Mouse (Mus musculus) hindbrain, embryonic 14.5 days (tissue): ENCODE data around the gene Cpeb3. TPM values are rescaled to one million over a fixed set of nuclear protein-coding genes. Genes with fewer than 3 reads are reported as not detected.

Source experiments
- ATAC-seq: fragments of 200-750 bp; cut with Nextera tagmentation; 2 replicates; pipeline ENCODE4 v1.8.0; 2017; ENCODE audit warnings: moderate number of reproducible peaks, mild to moderate bottlenecking, moderate TSS enrichment, moderate library complexity; ENCODE audit not compliant: low FRiP score
- DNase-seq: peaks from one replicate; pipeline ENCODE4 v3.0.0-alpha.2; 2015; ENCODE audit warnings: low spot score
- H3K27ac ChIP-seq: fragments of 300-500 bp; sonication (generic); 2 replicates; pipeline ENCODE4 v1.5.1; 2014; ENCODE audit warnings: mild to moderate bottlenecking, moderate library complexity
- H3K27me3 ChIP-seq: fragments of 300-500 bp; sonication (generic); 2 replicates; pipeline ENCODE4 v1.6.1; 2014; ENCODE audit warnings: mild to moderate bottlenecking, low read length, mixed read lengths; ENCODE audit not compliant: control insufficient read depth, insufficient read depth
- H3K36me3 ChIP-seq: fragments of 300-500 bp; sonication (generic); replicated peaks from 2 replicates; pipeline ENCODE4 v1.6.1; 2014; ENCODE audit not compliant: control insufficient read depth, insufficient read depth
- H3K4me1 ChIP-seq: fragments of 300-500 bp; sonication (generic); replicated peaks from 2 replicates; pipeline ENCODE4 v1.6.1; 2014; ENCODE audit warnings: antibody characterized with exemption, low read length, mixed read lengths; ENCODE audit not compliant: control insufficient read depth, insufficient read depth
- H3K4me2 ChIP-seq: fragments of 300-500 bp; sonication (generic); replicated peaks from 2 replicates; pipeline ENCODE4 v1.6.1; 2014; ENCODE audit warnings: mild to moderate bottlenecking, moderate library complexity
- H3K4me3 ChIP-seq: fragments of 300-500 bp; sonication (generic); replicated peaks from 2 replicates; pipeline ENCODE4 v1.5.1; 2014; ENCODE audit warnings: mild to moderate bottlenecking, low read length
- H3K9ac ChIP-seq: fragments of 300-500 bp; sonication (generic); 2 replicates; pipeline ENCODE4 v1.6.1; 2014
- H3K9me3 ChIP-seq: fragments of 300-500 bp; sonication (generic); 2 replicates; pipeline ENCODE4 v1.6.1; 2016; ENCODE audit warnings: low read length; ENCODE audit not compliant: control insufficient read depth
- WGBS: fragments of 180-500 bp; shearing (Covaris S2); extraction: QIAGEN DNeasy Blood & Tissue Kit; methylation state at CpG from one replicate; pipeline ENCODE4 v1.1.7; 2014; 5-methylcytosine and 5-hydroxymethylcytosine counted together
- polyA plus RNA-seq: library from polyadenylated mRNA; unstranded; fragments of >200 nt; fragmentation: Nextera tagmentation; extraction: Ambion mirVana; gene quantifications from 2 replicates; pipeline ENCODE4 v1.2.1, GENCODE M21; 2014

Cpeb3 gene
- polyA plus RNA-seq, 1 experiment from 2014 or later, result 10.8 TPM

DNA sequence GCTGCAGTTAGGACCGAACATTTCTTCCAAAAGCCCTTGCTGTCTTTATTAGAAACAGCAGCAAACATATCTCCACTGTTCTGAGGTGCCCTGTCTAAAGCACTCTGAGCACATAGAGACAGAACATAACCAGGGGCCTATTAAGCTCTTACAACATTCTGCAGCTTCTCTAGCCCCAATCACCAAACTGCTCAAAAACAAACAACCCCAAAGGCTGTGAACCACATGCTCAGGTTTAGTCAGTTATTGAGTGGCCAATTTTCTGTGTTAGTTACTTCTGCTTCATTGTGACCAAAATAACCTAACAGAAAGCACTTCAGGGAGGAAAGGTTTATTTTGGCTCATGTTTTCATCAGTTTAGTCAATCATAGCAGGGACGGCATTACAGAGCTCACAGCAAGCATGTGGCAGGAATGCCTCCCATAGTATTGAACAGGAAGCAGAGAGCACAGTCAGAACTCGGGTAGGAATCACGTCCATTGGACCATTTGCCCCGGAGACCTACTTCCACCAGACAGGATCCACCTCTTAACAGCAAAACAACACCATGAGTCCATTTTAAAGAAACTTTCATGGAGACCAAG lies 15.8 kb downstream of the Cpeb3 start:
- Histone ChIP-seq H3K9me3 (no peaks in the 10 kb centered on the region), H3K4me3 (no peak overlapping the region)

DNA sequence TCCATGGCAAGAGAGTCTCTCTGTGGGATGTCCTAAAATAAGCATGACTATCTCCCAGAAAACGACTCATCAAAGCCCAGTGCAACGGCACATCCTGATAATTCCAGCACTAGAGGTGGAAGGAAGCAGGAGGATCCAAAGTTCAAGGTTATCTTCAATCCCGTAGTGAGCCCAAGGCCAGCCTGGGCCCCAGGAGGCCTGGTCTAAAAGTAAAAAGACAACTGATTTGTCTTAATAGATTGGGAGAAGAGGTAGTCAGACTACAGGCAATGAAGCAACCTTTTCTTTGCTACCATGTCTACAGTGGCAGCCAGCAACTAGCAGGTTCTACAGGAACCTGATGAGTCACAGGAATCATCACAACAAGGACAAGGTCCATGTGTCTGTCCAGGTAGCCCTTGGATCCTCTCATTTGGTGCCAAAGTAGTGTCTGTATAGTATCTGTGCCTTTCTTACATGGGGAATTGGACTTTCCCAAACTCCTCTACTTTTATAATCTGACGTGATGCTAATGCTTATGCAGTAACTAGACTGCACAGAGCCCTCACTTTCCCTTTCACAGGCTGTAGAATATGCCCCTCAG lies 19.9 kb downstream of the Cpeb3 start:
- H3K27me3 ChIP-seq, result no peaks in the 10 kb centered on the region
- DNase-seq, result no peak
- no peak overlapping the region for H3K4me3 ChIP-seq
- no peak for ATAC-seq
- H3K9me3 ChIP-seq, result no peaks in the 10 kb centered on the region
- H3K27ac ChIP-seq, result no peak overlapping the region
- H3K4me2 ChIP-seq, result no peak overlapping the region
- H3K4me1 ChIP-seq, result no peaks in the 10 kb centered on the region
- 85% methylated on average over 4 of the region's 4 CpGs for WGBS
- H3K36me3 ChIP-seq, result no peaks in the 10 kb centered on the region
- H3K9ac ChIP-seq, result no peak overlapping the region

More for the DNA sequence above, 15.8 kb downstream of the Cpeb3 start:
- no peaks in the 10 kb centered on the region for H3K4me1 ChIP-seq
- DNase-seq, result no peak
- no peak for ATAC-seq
- 83% methylated on average over 5 of the region's 5 CpGs for WGBS
- no peaks in the 10 kb centered on the region for H3K27me3 ChIP-seq
- no peak overlapping the region for H3K4me2 ChIP-seq
- no peak overlapping the region for H3K27ac ChIP-seq
- no peak overlapping the region for H3K9ac ChIP-seq
- no peaks in the 10 kb centered on the region for H3K36me3 ChIP-seq

DNA sequence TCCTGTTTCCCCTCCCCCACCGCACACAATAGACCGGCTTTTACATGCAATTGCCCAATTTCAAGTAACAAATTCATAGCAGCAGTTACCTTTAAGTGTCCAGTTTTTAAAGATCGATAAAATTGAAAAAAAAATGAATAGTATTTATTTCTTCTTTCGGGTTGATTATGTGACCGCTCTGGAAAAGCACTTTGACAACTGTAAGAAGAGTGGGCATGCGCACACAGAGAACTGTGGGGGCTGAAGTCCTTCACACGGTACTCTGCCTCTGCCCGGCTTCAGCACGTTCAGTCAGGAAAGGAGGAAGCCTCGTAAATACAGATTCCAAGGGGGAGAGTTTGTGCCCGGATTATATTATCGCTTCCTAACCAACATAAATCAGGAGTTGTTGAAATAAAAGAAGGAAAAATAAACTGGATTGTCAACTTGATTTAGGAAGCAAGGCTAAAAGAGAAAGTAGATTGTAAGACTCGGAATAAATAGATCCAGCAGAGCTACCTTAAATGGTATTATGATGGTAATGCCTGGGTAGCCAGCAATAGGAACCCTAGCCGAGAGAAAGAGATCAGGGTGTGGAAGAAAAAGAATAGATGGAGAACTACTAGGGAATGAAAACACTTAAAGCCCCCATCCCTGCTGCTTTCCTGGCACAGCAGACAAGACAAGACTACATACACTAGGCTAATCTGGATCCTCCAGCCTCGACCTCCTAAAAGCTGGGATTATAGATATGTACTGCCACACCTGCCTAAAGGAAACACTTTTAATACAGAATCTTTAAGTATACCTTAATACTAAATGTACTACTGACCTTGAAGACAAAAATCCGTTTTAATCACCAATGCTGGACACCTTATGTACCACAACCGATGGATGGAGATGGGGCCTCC lies 30.3 kb downstream of the Cpeb3 start:
- H3K4me1 ChIP-seq, result peaks cover 27% of the 10 kb centered on the region
- peak overlapping the region; percentile 99 for H3K4me2 ChIP-seq
- H3K9me3 ChIP-seq, result no peaks in the 10 kb centered on the region
- ATAC-seq (peak; percentile 85), DNase-seq (peak; percentile 86)
- H3K4me3 ChIP-seq, result peak overlapping the region; percentile 84
- peak overlapping the region; percentile 58 for H3K9ac ChIP-seq
- peak overlapping the region; percentile 77 for H3K27ac ChIP-seq
- H3K36me3 ChIP-seq, result no peaks in the 10 kb centered on the region
- no peaks in the 10 kb centered on the region for H3K27me3 ChIP-seq
- 16% methylated on average over 17 of the region's 17 CpGs for WGBS

DNA sequence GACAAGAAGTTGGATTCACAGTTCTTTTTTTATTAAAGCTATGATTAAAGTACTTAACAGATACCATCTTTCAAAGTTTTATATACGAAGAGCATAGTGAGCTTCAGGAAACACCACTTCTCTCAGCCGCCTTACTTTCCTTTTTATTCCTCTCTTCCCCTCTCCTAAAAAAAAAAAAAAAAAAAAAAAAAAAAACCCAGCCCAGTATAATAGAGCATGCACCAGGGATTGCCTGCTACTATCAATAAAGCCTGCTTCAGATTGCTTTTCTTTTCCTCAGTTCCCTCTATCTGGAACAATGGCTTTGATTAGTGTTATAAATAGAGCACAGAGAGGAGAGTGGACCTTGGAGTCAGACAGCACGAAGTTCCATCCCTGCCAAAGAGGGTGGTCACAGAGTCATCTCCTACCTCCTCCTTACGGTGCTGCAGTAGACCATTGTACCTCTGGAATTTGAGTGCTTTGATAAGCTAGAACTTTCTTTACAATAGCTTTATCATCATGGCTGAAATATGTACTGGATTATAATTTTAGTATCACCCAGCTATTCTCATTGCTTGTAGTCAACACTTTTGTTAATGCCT lies 31.4 kb downstream of the Cpeb3 start:
- Histone ChIP-seq H3K9ac (peak overlapping the region; percentile 85), H3K9me3 (no peaks in the 10 kb centered on the region), H3K4me1 (peaks cover 38% of the 10 kb centered on the region), H3K4me2 (peak overlapping the region; percentile 99), H3K4me3 (peak overlapping the region; percentile 84), H3K27me3 (no peaks in the 10 kb centered on the region), H3K27ac (no peak overlapping the region), H3K36me3 (no peaks in the 10 kb centered on the region)
- ATAC-seq, result no peak
- 36% methylated on average over 4 of the region's 4 CpGs for WGBS
- no peak for DNase-seq

DNA sequence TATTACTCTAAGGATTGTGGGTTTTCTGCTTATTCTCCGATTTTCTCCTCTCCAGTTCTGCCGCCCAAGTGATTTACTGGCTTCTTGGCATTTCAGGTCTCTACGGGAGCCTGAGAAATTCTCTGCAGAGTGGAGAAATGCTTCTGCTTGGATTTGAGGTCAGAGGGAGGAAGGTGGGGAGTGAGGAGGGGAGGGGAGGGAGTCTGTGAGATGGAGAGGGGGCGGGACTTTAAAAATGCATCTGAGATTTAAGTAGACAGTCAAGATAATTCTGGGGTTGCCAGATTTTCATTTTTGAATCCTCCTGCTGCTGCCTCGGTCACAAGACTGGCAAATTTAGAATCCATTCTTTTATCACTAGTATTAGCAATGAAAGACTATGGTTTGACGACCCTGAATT lies 32.5 kb downstream of the Cpeb3 start:
- ATAC-seq, result no peak
- Histone ChIP-seq H3K4me1 (peaks cover 41% of the 10 kb centered on the region), H3K36me3 (no peaks in the 10 kb centered on the region), H3K27me3 (no peaks in the 10 kb centered on the region), H3K4me2 (peak overlapping the region; percentile 99), H3K27ac (peak overlapping the region; percentile 94), H3K9ac (peak overlapping the region; percentile 85), H3K4me3 (peak overlapping the region; percentile 84), H3K9me3 (no peaks in the 10 kb centered on the region)
- WGBS, result 7% methylated on average over 6 of the region's 6 CpGs
- DNase-seq, result peak; percentile 36

DNA sequence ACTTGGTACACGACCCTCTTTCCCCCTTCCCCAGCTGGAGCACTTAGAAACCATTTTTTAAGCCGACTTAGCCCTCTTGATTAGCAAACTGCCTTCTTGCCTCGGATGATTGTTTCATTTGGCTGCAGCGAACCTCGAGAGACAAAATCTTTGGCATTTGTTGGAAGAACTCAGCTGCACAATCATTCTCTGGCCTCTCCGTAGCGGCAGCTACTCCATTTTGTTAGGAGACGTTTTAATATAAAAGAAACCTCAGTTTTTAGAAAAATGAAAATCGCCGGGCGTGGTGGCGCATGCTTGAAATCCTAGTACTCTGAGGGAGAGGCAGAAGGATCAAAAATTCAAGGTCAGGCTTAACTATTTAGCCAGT lies 33.0 kb downstream of the Cpeb3 start:
- no peak for ATAC-seq
- no peak for DNase-seq
- H3K9ac ChIP-seq, result peak overlapping the region; percentile 85
- peak overlapping the region; percentile 99 for H3K4me2 ChIP-seq
- no peaks in the 10 kb centered on the region for H3K9me3 ChIP-seq
- 2% methylated on average over 12 of the region's 12 CpGs for WGBS
- H3K27ac ChIP-seq, result peak overlapping the region; percentile 94
- peak overlapping the region; percentile 84 for H3K4me3 ChIP-seq
- H3K4me1 ChIP-seq, result peaks cover 44% of the 10 kb centered on the region
- no peaks in the 10 kb centered on the region for H3K27me3 ChIP-seq
- H3K36me3 ChIP-seq, result peaks cover 5% of the 10 kb centered on the region

DNA sequence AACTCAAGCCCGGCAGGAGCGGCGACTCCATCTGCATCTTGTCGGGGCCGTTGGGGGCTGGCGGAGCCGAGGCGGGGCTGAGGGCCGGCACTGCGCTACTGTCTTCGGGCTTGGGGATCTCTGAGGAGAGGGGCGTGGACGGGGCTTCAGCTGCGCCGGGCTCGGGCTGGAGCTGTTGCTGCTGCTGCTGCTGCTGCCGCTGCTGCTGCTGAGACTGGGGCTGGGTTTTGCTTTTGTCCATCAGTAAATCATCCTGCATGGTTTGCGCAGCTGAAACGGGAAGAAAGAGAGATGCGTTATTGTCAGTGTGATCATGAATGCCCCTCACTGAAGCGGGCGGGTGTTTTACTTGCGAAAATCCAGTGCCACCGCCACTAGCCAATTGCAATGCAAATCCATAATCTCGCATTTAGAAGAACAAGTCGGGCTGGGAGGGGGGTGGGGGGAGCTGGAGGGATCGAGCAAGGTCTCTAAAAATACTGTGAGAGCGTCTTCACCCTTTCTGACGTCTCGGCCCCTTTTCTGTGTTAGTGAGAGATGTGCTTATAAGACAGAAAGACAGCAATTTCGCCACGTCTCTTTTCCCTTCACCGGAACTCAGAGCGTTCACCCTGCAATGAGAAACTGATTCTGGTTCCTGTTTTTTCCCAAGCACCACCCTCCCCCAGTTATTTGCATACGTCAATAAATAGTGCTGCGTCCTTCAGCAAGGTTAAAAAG lies 33.5 kb downstream of the Cpeb3 start:
- ATAC-seq, result peak; percentile 71
- WGBS, result under 1% methylated on average over 35 of the region's 36 CpGs
- peaks cover 47% of the 10 kb centered on the region for H3K4me1 ChIP-seq

DNA sequence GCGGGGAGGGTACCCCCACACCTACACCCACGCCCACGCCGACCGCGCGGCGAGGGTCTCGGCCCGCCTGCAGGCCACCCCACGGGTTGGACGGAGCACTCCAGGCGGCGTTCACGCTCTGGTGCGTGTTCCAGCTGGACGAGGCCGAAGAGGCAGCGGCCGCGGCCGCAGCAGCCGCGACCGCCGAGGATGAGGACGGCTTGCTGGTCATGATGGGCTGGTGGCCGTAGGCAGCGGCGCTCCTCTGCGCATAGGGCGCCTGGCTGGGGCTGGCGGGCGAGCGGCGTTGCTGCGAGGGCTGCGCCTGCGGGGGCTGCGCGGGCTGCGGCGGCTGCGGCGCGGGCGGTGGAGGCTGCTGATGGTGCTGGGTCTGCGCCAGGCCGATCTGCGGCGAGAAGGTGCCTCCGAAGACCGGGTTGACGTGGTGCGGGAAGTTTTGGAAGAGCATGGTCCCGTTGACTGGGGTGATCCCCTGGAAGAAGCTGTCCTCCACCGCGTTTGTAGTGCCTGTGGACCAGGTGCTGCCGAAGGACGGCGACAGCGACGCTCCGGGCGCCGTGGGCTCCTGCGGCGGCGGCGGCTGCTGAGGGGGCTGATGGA lies 34.2 kb downstream of the Cpeb3 start:
- Histone ChIP-seq H3K4me2 (peak overlapping the region; percentile 99), H3K4me3 (peak overlapping the region; percentile 84), H3K27ac (peak overlapping the region; percentile 94), H3K27me3 (no peaks in the 10 kb centered on the region), H3K9ac (peak overlapping the region; percentile 85), H3K36me3 (peaks cover 10% of the 10 kb centered on the region), H3K4me1 (peaks cover 47% of the 10 kb centered on the region), H3K9me3 (no peaks in the 10 kb centered on the region)
- peak; percentile 46 for DNase-seq
- ATAC-seq, result peak; percentile 63
- WGBS, result under 1% methylated on average over 70 of the region's 70 CpGs

More for the DNA sequence above, 33.5 kb downstream of the Cpeb3 start:
- Histone ChIP-seq H3K9ac (peak overlapping the region; percentile 85), H3K36me3 (peaks cover 10% of the 10 kb centered on the region), H3K27ac (peak overlapping the region; percentile 94), H3K9me3 (no peaks in the 10 kb centered on the region), H3K27me3 (no peaks in the 10 kb centered on the region), H3K4me2 (peak overlapping the region; percentile 99), H3K4me3 (peak overlapping the region; percentile 84)
- peak; percentile 71 for DNase-seq
